Comparison of ENCODE assay signal across 24 mouse cellular contexts in the genomic region with DNA sequence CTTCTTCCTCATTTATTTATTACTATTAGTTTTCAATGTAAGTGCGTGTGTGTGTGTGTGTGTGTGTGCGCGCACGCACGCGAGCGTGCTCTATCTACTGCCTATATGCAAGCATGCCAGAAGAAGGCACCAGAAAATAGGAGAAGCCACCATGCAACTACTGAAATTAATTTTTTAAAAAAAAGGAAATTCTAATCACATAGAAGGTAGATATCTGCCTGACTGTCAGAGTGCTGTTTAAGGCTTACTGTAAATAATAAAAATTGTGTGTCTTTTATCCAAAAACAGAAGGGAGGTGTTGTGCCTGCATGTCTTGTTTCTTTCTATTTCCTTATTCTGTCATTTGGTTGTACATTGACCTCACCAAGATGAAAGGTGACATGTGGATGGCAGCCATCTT.
A peak's percentile ranks its signal among the peaks of the same experiment; 100 is the strongest.
DNase-seq lines count a peak whose midpoint lies in the region; ATAC-seq and TF ChIP-seq lines count a peak whose summit lies in the region.
"Had no signal": no experiment of that assay in that cellular context is flagged by ENCODE, and none has a peak within 500 bp of the region (broad histone marks: within the 10 kb centered on the region; RNA-seq: fewer than 3 reads in every experiment).

No protein-coding gene starts in this region.

- WGBS in liver, adult 2 months = 96% methylated on average over 7 of the region's 7 CpGs
- WGBS in liver, postnatal 0 days (ENCODE audit: insufficient replicate concordance) = 96% methylated on average over 7 of the region's 7 CpGs
- 98% methylated on average over 7 of the region's 7 CpGs for WGBS in stomach, postnatal 0 days

- no peaks in the 10 kb centered on the region for H3K36me3 ChIP-seq in liver, adult 2 months (ENCODE audit: control insufficient read depth, insufficient read depth, low read length)
- H3K36me3 ChIP-seq in liver, postnatal 0 days (replicated peaks; ENCODE audit: insufficient read depth, low read length) = no peaks in the 10 kb centered on the region
- no peaks in the 10 kb centered on the region for H3K36me3 ChIP-seq in stomach, postnatal 0 days (ENCODE audit: control insufficient read depth, insufficient read depth, low read length)
- H3K36me3 ChIP-seq: embryonic facial prominence, embryonic 10.5 days; forebrain, embryonic 15.5 days; heart, embryonic 10.5 days; kidney, embryonic 15.5 days; lung, embryonic 15.5 days; midbrain, embryonic 15.5 days had no signal

- H3K9me3 ChIP-seq in liver, postnatal 0 days (ENCODE audit: low read length) = no peaks in the 10 kb centered on the region
- no peaks in the 10 kb centered on the region for H3K9me3 ChIP-seq in stomach, postnatal 0 days (ENCODE audit: control insufficient read depth, low read length)
- H3K9me3 ChIP-seq: forebrain, embryonic 15.5 days; kidney, embryonic 15.5 days; lung, embryonic 15.5 days; midbrain, embryonic 15.5 days had no signal

- TF ChIP-seq EP300 in liver, postnatal 0 days (IDR thresholded peaks at IDR 0.05; ENCODE audit: low read depth) = no peak
- TF ChIP-seq EP300 in stomach, postnatal 0 days (optimal IDR thresholded peaks at IDR 0.05) = no peak

- no peak for TF ChIP-seq POLR2A in liver, adult 2 months (IDR thresholded peaks at IDR 0.05; ENCODE audit: extremely low read depth, insufficient read depth, low read length)

- no peak overlapping the region for H3K4me2 ChIP-seq in liver, postnatal 0 days (ENCODE audit: low read depth, low read length)
- H3K4me2 ChIP-seq in stomach, postnatal 0 days (replicated peaks; ENCODE audit: low read depth) = no peak overlapping the region
- H3K4me2 ChIP-seq: forebrain, embryonic 15.5 days; kidney, embryonic 15.5 days; lung, embryonic 15.5 days; midbrain, embryonic 15.5 days had no signal

- no peaks in the 10 kb centered on the region for H3K27me3 ChIP-seq in liver, adult 2 months (ENCODE audit: control insufficient read depth, insufficient read depth, low read length)
- no peaks in the 10 kb centered on the region for H3K27me3 ChIP-seq in liver, postnatal 0 days (ENCODE audit: insufficient read depth, low read length)
- H3K27me3 ChIP-seq in stomach, postnatal 0 days (ENCODE audit: control insufficient read depth, insufficient read depth, low read length) = no peaks in the 10 kb centered on the region
- H3K27me3 ChIP-seq: forebrain, embryonic 15.5 days; kidney, embryonic 15.5 days; lung, embryonic 15.5 days; midbrain, embryonic 15.5 days had no signal

- H3K27ac ChIP-seq in liver, adult 2 months (replicated peaks; ENCODE audit: insufficient read depth, low read depth, low read length) = no peak overlapping the region
- no peak overlapping the region for H3K27ac ChIP-seq in liver, postnatal 0 days (ENCODE audit: low read depth)
- H3K27ac ChIP-seq in stomach, postnatal 0 days (replicated peaks) = no peak overlapping the region
- H3K27ac ChIP-seq: embryonic facial prominence, embryonic 10.5 days; forebrain, embryonic 15.5 days; heart, embryonic 10.5 days; hindbrain, postnatal 0 days; kidney, embryonic 15.5 days; liver, embryonic 14.5 days; lung, embryonic 15.5 days; midbrain, embryonic 15.5 days had no signal

- no peaks in the 10 kb centered on the region for H3K4me1 ChIP-seq in liver, adult 2 months (ENCODE audit: control insufficient read depth, insufficient read depth, low read length)
- H3K4me1 ChIP-seq in liver, postnatal 0 days (ENCODE audit: insufficient read depth) = no peaks in the 10 kb centered on the region
- H3K4me1 ChIP-seq in stomach, postnatal 0 days (replicated peaks; ENCODE audit: control insufficient read depth, insufficient read depth) = no peaks in the 10 kb centered on the region
- H3K4me1 ChIP-seq: embryonic facial prominence, embryonic 10.5 days; forebrain, embryonic 15.5 days; heart, embryonic 10.5 days; kidney, embryonic 15.5 days; lung, embryonic 15.5 days; midbrain, embryonic 15.5 days had no signal

- no peaks in the 10 kb centered on the region for H3K79me2 ChIP-seq in liver, adult 2 months (ENCODE audit: control insufficient read depth, insufficient read depth, low read length)

- no peak overlapping the region for H3K4me3 ChIP-seq in liver, adult 2 months (ENCODE audit: insufficient read depth, low read depth, low read length)
- no peak overlapping the region for H3K4me3 ChIP-seq in liver, postnatal 0 days (ENCODE audit: low read depth, low read length)
- no peak overlapping the region for H3K4me3 ChIP-seq in stomach, postnatal 0 days (ENCODE audit: low read depth, low read length)
- H3K4me3 ChIP-seq: embryonic facial prominence, embryonic 10.5 days; forebrain, embryonic 15.5 days; heart, embryonic 10.5 days; kidney, embryonic 15.5 days; lung, embryonic 15.5 days; midbrain, embryonic 15.5 days; myocyte had no signal

- no peak for ATAC-seq in liver, postnatal 0 days
- ATAC-seq in stomach, postnatal 0 days (ENCODE audit: low FRiP score, low TSS enrichment) = no peak
- ATAC-seq: activated CD4-positive, CD25-positive, alpha-beta regulatory T cell, adult 4 months; forebrain, embryonic 15.5 days; hindbrain, postnatal 0 days; intestine, postnatal 0 days; midbrain, embryonic 15.5 days had no signal

- TF ChIP-seq CTCF in liver, adult 2 months (IDR thresholded peaks at IDR 0.05; ENCODE audit: low read depth, low read length) = no peak
- no peak for TF ChIP-seq CTCF in liver, postnatal 0 days (IDR thresholded peaks at IDR 0.05; ENCODE audit: low read depth)
- TF ChIP-seq CTCF in stomach, postnatal 0 days (IDR thresholded peaks at IDR 0.05; ENCODE audit: low read depth) = no peak

- DNase-seq in liver, adult 2 months (ENCODE audit: extremely low read depth, low read depth, low spot score) = peak; percentile 29
- DNase-seq in liver, postnatal 0 days = no peak
- DNase-seq in WW6 (ENCODE audit: low read depth, low spot score) = peak; percentile 76
- DNase-seq in forelimb bud, embryonic 11.5 days (ENCODE audit: low read depth, low spot score) = peak; percentile 14
- no peak for DNase-seq in stomach, postnatal 0 days (ENCODE audit: low spot score)
- no peak for DNase-seq in right cerebral cortex, postnatal 36 days (ENCODE audit: low spot score in 2 of 2)
- DNase-seq in thymus, adult 18-20 months = no peak
- DNase-seq: adrenal gland, adult 8-10 months; cerebellum, adult 9-10 months; gastrocnemius, postnatal 10 days; layer of hippocampus, adult 9-11 months; lung, postnatal 36 days; thymus, postnatal 14 days had no signal

- no peak overlapping the region for H3K9ac ChIP-seq in liver, adult 2 months (ENCODE audit: low read depth, low read length)
- no peak overlapping the region for H3K9ac ChIP-seq in liver, postnatal 0 days (replicated peaks)
- no peak overlapping the region for H3K9ac ChIP-seq in stomach, postnatal 0 days (ENCODE audit: low read length)
- H3K9ac ChIP-seq: forebrain, embryonic 15.5 days; kidney, embryonic 15.5 days; liver, embryonic 14.5 days; lung, embryonic 15.5 days; midbrain, embryonic 15.5 days had no signal

Comparison
In these comparisons a context has a peak if more than half of its experiments do, and no peak if none do; other contexts are left out.
1. DNase-seq: peak in liver, adult 2 months (single experiment), WW6 (single experiment) and forelimb bud, embryonic 11.5 days (single experiment); none in liver, postnatal 0 days (single experiment), stomach, postnatal 0 days (single experiment), right cerebral cortex, postnatal 36 days (0 of 2) and thymus, adult 18-20 months (0 of 2).